Mouse (Mus musculus) embryonic facial prominence, embryonic 14.5 days (tissue): ENCODE data around the gene Cmc2. TPM values are rescaled to one million over a fixed set of nuclear protein-coding genes. Genes with fewer than 3 reads are reported as not detected.

Source experiments
- ATAC-seq: fragments of 200-750 bp; cut with Nextera tagmentation; 2 replicates; pipeline ENCODE4 v1.8.0; 2017; ENCODE audit warnings: low read depth, moderate number of reproducible peaks, moderate TSS enrichment
- DNase-seq: peaks from one replicate; pipeline ENCODE4 v3.0.0-alpha.2; 2015; ENCODE audit warnings: low spot score
- H3K27ac ChIP-seq: fragments of 300-500 bp; sonication (generic); replicated peaks from 2 replicates; pipeline ENCODE4 v1.5.1; 2014; ENCODE audit warnings: low read depth, mild to moderate bottlenecking, low read length, moderate library complexity
- H3K27me3 ChIP-seq: fragments of 300-500 bp; sonication (generic); replicated peaks from 2 replicates; pipeline ENCODE4 v1.6.1; 2014; ENCODE audit warnings: low read length; ENCODE audit not compliant: control insufficient read depth, insufficient read depth
- H3K36me3 ChIP-seq: fragments of 300-500 bp; sonication (generic); 2 replicates; pipeline ENCODE4 v1.6.1; 2014; ENCODE audit warnings: low read length, mixed read lengths; ENCODE audit not compliant: control insufficient read depth, insufficient read depth
- H3K4me1 ChIP-seq: fragments of 300-500 bp; sonication (generic); 2 replicates; pipeline ENCODE4 v1.6.1; 2014; ENCODE audit warnings: antibody characterized with exemption, low read length; ENCODE audit not compliant: control insufficient read depth, insufficient read depth
- H3K4me2 ChIP-seq: fragments of 300-500 bp; sonication (generic); 2 replicates; pipeline ENCODE4 v1.6.1; 2014; ENCODE audit warnings: low read depth, mild to moderate bottlenecking, low read length, moderate library complexity, mixed read lengths
- H3K4me3 ChIP-seq: fragments of 300-500 bp; sonication (generic); 2 replicates; pipeline ENCODE4 v1.5.1; 2014; ENCODE audit warnings: low read depth, mild to moderate bottlenecking, low read length
- H3K9ac ChIP-seq: fragments of 300-500 bp; sonication (generic); 2 replicates; pipeline ENCODE4 v1.6.1; 2014; ENCODE audit warnings: low read depth, mild to moderate bottlenecking, low read length, moderate library complexity, mixed read lengths
- H3K9me3 ChIP-seq: fragments of 300-500 bp; sonication (generic); 2 replicates; pipeline ENCODE4 v1.6.1; 2016; ENCODE audit warnings: low read length; ENCODE audit not compliant: control insufficient read depth
- WGBS: fragments of 180-500 bp; shearing (Covaris S2); extraction: QIAGEN DNeasy Blood & Tissue Kit; methylation state at CpG from one replicate; pipeline ENCODE4 v1.1.7; 2014; 5-methylcytosine and 5-hydroxymethylcytosine counted together
- polyA plus RNA-seq: library from polyadenylated mRNA; unstranded; fragments of >200 nt; fragmentation: Nextera tagmentation; extraction: Ambion mirVana; gene quantifications from 2 replicates; pipeline ENCODE4 v1.2.1, GENCODE M21; 2014

The Cmc2 gene
- polyA plus RNA-seq, 1 experiment from 2014 or later: 77.7 TPM

DNA sequence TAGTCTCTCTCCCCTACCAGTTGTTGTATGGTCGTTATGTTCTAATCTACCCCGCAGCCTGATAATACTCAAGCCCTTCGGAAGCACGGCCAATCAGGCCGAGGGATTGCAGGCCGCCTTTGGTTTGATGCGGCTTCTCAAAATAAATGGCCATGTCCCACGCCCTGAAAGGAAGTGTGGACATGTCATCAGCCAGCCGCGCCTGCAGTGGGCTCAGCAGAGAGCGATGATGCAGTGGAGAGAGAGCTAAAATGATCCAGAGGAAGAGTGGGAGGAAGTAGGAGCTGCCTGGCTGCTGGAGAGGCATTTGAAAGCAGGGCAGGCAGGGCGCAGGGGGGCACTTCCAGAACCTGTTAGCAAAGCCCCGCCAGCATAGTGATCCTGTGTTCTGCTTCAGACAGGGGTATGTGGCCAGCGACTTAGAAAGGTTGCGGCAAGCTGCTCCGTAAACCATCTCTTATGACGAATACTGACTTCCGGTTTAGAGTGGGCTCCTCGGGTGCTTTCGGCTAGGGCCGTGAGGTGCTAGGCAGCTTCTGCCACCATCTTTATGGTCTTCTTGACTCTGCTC is 25.1 kb upstream of the Cmc2 start:
- H3K4me2 ChIP-seq: no peak overlapping the region
- 0 out of 2 replicates have a peak, but pooled peaks cover 6% of the 10 kb centered on the region for H3K4me1 ChIP-seq
- no peak overlapping the region for H3K9ac ChIP-seq
- WGBS: 75% methylated on average over 21 of the region's 21 CpGs
- H3K27ac ChIP-seq: no peak overlapping the region
- ATAC-seq (no peak), DNase-seq (no peak)
- no peaks in the 10 kb centered on the region for H3K27me3 ChIP-seq
- H3K9me3 ChIP-seq: no peaks in the 10 kb centered on the region
- no peak overlapping the region for H3K4me3 ChIP-seq
- H3K36me3 ChIP-seq: no peaks in the 10 kb centered on the region

GRCm38 (mm10) chr8:116945169-116945910 is 24.1 kb upstream of the Cmc2 start:
- WGBS: 76% methylated on average over 9 of the region's 9 CpGs
- no peak overlapping the region for H3K4me2 ChIP-seq

DNA sequence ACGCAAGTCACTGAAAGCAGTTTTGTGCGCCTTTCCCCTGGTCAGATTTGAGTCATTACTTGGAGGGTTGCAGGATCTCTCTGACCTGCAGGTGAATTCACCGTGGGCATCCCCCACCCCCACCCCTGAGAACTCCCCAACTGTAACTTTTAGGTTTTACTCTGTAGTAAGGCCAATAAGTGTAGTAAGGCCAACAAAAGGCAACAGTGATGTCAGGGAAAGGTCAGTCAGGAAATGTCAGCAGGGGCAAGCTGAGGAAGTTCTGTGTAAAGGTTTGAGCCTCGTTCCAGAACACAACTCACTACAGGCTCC is 23.1 kb upstream of the Cmc2 start:
- Histone ChIP-seq H3K4me1 (0 out of 2 replicates have a peak, but pooled peaks cover 6% of the 10 kb centered on the region), H3K4me2 (peak overlapping the region; percentile 85), H3K9ac (peak overlapping the region; percentile 89; the same call in 1 of the 2 replicates), H3K36me3 (peaks cover 9% of the 10 kb centered on the region; the same call in 1 of the 2 replicates), H3K27ac (no peak overlapping the region), H3K27me3 (no peaks in the 10 kb centered on the region), H3K9me3 (no peaks in the 10 kb centered on the region), H3K4me3 (peak overlapping the region; percentile 88)
- no peak for DNase-seq
- no peak for ATAC-seq
- 2% methylated on average over 4 of the region's 4 CpGs for WGBS

More at GRCm38 (mm10) chr8:116945169-116945910, 24.1 kb upstream of the Cmc2 start:
- Histone ChIP-seq H3K4me1 (0 out of 2 replicates have a peak, but pooled peaks cover 6% of the 10 kb centered on the region), H3K27me3 (no peaks in the 10 kb centered on the region), H3K27ac (no peak overlapping the region), H3K36me3 (0 out of 2 replicates have a peak, but pooled peaks cover 9% of the 10 kb centered on the region), H3K4me3 (no peak overlapping the region), H3K9ac (no peak overlapping the region), H3K9me3 (no peaks in the 10 kb centered on the region)
- ATAC-seq: no peak
- DNase-seq: no peak

- Histone ChIP-seq H3K9ac (peak overlapping the region; percentile 89), H3K4me3 (peak overlapping the region; percentile 88), H3K4me2 (peak overlapping the region; percentile 85), H3K27ac (no peak overlapping the region), H3K9me3 (no peaks in the 10 kb centered on the region), H3K27me3 (no peaks in the 10 kb centered on the region), H3K36me3 (peaks cover 9% of the 10 kb centered on the region; the same call in 1 of the 2 replicates), H3K4me1 (0 out of 2 replicates have a peak, but pooled peaks cover 6% of the 10 kb centered on the region)
- DNase-seq (peak; percentile 15), ATAC-seq (peak; percentile 65)
- WGBS: 0% methylated on average over 22 of the region's 62 CpGs
These were observed 22.5 kb upstream of the Cmc2 start for GRCm38 (mm10) chr8:116943555-116944384.

DNA sequence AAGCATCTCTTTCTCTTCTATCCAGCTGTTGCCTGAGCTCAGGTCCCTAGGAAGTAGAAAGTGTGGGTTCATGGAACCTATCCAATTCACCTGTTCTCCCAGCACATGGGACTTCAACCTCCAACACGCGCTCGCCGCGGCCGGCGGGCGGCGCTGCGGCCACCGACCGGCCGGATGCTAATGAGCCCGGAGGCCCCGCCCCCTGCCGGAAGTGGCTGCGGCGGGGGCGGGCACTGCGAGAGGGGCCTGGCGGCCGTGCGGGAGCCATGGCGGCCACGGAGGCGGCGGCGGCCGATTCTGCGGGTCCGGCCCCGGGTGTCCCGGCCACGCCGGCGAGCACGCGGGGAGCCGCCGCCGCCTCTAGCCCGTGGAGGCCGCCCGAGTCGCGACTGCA is 21.9 kb upstream of the Cmc2 start, which contains the start of gene Atmin:
Gene Atmin (plus strand): TSS at position 233 of the 394 bp plus-strand sequence.
- WGBS: under 1% methylated on average over 16 of the region's 46 CpGs
- peak within 1 kb of the TSS; percentile 89 for H3K9ac ChIP-seq
- ATAC-seq (peak; percentile 90), DNase-seq (peak; percentile 93)
- peak within 1 kb of the TSS; percentile 85 for H3K4me2 ChIP-seq
- H3K9me3 ChIP-seq: no peaks in the 10 kb centered on the region
- H3K27me3 ChIP-seq: no peaks in the 10 kb centered on the region
- peak within 1 kb of the TSS; percentile 88 for H3K4me3 ChIP-seq
- no peak within 1 kb of the TSS for H3K27ac ChIP-seq
- 0 out of 2 replicates have a peak, but pooled peaks cover 6% of the 10 kb centered on the region for H3K4me1 ChIP-seq
- H3K36me3 ChIP-seq: peaks cover 13% of the 10 kb centered on the region; the same call in 1 of the 2 replicates

- DNase-seq (no peak), ATAC-seq (no peak)
- WGBS: 80% methylated on average over 12 of the region's 12 CpGs
- Histone ChIP-seq H3K27ac (no peak overlapping the region), H3K36me3 (peaks cover 20% of the 10 kb centered on the region; the same call in 1 of the 2 replicates), H3K9me3 (no peaks in the 10 kb centered on the region), H3K4me2 (peak overlapping the region; percentile 85), H3K4me1 (0 out of 2 replicates have a peak, but pooled peaks cover 6% of the 10 kb centered on the region), H3K27me3 (no peaks in the 10 kb centered on the region), H3K4me3 (peak overlapping the region; percentile 88), H3K9ac (no peak overlapping the region)
These were observed 21.2 kb upstream of the Cmc2 start for GRCm38 (mm10) chr8:116942284-116943058.

- Histone ChIP-seq H3K9ac (no peak overlapping the region), H3K36me3 (peaks cover 76% of the 10 kb centered on the region), H3K9me3 (no peaks in the 10 kb centered on the region), H3K4me3 (no peak overlapping the region), H3K27ac (no peak overlapping the region), H3K4me2 (no peak overlapping the region), H3K27me3 (no peaks in the 10 kb centered on the region), H3K4me1 (no peaks in the 10 kb centered on the region)
- DNase-seq (no peak), ATAC-seq (no peak)
- WGBS: 79% methylated on average over 6 of the region's 6 CpGs
These were observed 14.3 kb upstream of the Cmc2 start for GRCm38 (mm10) chr8:116935506-116935905.

DNA sequence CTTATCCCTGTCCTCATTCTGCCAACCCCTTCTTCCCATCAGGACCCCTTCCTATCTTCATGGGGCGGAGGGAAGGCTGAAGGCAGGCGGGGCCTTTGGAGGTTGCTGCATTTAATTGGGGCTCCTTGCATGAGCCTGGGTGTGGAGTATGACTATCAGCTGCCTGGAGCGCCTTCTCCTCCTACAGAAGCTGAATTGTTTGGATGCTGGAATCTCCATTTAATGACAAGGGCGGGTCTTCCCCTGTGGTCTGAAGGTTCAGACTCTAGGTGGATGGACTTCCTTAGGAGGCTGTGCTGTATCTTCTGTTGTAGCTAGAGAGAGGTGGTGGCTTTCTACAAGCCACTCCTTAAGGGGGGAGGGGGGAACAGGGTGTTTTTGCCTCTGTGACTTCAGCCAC is 13.7 kb upstream of the Cmc2 start:
- ATAC-seq: no peak
- no peaks in the 10 kb centered on the region for H3K4me1 ChIP-seq
- no peak overlapping the region for H3K9ac ChIP-seq
- no peaks in the 10 kb centered on the region for H3K9me3 ChIP-seq
- WGBS: 88% methylated on average over 4 of the region's 4 CpGs
- no peak overlapping the region for H3K27ac ChIP-seq
- no peak for DNase-seq
- H3K36me3 ChIP-seq: peaks cover 76% of the 10 kb centered on the region
- no peak overlapping the region for H3K4me2 ChIP-seq
- no peak overlapping the region for H3K4me3 ChIP-seq
- no peaks in the 10 kb centered on the region for H3K27me3 ChIP-seq
